Mouse (Mus musculus): ENCODE measurements at regions not wholly inside any gene's neighbourhood (a gene's known extent, or its start where the extent isn't known, plus 50 kb on each side); places are given as distances from the start of the nearest gene placed in this dataset.
A peak's percentile ranks its signal among the peaks of the same experiment; 100 is the strongest.
"Not testable (repeated sequence)": the region's sequence is repeated elsewhere in the genome, so short reads cannot be mapped to it uniquely, and the experiment has no call there.

DNA sequence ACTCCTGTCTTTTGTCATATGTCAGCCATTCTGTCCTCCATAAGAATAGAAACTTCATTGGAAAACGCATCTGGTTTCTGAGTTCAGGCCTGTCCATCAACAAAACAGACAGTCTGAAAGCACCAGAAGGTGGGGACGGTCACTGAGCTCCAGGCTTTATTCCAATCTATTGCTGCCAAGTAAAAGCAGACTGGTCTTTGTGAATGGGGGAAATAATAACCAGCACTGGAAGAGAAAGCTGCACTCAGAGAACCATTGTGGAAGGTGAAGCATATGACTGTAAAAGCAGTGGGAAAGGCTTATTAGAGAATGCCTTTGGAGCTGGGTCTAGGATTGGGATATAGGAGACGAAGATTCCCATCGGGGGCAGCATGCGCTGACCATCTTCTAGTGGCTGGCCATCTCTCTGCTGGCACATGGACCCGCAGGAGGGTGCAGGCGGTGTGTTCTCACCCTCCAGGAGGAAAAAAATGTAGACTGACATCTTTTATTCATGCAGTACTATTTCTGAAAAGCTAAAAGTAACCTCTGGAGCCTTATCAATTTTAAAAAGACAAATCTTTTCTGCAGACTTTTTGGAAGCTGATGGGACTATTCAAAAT is 1638.0 kb downstream of the Car8 start:
- DNase-seq = no peak

DNA sequence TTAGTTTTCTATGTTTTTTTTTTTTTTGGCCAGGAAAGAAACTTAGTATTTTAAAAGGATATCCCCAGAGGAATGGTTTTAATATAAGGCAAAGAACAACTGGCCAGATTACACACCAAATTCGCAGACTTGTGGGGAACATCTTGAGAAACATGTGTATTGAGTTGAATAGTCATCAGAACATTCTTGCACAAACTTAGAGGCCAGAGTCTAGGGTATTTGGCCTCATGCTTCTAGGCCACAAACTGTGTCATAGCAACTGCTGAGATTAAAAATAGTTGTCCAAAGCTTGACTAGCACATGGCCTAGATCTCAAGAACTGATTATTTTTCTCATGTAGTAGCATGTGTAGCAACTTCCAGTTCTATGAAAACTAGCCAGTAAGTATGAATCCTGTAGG is 1642.5 kb downstream of the Car8 start:
- DNase-seq = peak; percentile 2

DNA sequence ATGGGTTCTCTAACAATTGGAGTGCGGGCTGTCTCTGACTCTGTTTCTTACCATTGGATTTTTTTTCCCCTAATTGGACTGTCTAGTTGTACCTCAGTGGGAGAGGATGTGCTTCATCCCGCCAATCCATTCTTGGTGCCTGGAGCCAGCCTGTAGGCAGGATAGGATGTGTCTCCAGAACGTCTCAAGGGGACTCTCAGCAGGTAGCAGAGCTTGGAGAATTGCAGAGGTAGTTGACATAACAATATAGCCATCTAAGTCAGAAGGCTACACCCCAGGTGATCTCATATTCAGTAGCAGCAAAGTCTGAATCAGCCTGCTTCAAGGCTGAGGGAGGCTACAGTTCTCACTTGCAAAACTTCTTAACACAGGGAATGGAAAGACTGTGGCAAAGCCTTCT is 1646.0 kb downstream of the Car8 start:
- DNase-seq = not testable (repeated sequence)

DNA sequence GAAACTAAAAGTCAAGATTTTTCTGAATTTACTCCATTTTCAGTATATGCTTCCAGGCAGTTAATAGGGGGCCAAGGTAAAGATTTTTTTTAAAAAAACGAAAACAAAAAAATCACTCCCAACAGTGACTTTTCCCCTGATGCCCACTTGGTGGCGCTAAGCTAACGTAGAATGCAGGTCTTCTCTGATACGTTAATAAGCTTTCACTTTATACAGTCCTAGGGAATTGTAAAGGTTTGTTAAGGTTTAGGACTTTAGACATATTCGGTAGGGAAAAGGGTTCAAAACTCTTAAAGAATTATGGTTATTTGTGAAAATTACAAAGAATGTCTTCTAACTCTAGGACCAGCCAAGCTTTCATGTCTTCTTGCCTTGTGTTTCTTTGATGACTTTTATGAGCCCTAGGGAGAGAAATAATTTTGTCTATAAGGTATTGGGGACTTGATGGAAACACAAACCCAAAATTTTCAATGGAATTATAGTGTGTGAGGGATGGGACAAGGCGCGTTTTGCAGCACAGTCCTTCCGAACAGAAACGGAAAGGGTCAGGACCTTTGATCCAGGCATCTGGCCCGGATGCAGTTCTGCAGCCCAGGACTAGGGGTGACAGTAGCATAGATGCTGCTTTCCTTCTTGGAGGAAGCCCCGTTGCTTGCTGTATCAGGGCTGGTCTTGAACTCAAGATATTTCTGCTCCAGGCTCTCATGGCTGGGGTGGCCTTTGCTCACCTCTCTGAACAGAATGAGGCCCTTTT is 1677.1 kb downstream of the Car8 start:
- DNase-seq = no peak

DNA sequence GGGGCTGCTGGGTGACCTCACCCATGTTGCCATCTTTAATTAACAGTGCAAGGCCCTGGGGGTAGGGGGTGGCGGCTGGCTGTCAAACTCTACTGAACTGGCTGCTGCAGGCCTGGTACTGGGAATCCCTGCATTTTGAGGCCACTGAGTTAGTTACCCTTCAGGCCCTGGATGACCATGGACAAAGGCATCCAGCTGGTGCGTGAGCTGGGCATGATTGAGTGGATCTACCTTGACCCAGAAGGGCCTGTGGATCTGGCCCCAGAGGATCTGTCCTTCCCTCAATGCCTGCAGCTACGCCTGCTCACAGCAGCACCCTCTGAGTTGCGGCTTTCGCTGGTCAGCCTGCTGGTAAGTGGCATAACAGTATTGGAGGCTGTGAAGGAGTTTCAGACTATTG is 1699.2 kb downstream of the Car8 start:
- peak; percentile 58 for DNase-seq

DNA sequence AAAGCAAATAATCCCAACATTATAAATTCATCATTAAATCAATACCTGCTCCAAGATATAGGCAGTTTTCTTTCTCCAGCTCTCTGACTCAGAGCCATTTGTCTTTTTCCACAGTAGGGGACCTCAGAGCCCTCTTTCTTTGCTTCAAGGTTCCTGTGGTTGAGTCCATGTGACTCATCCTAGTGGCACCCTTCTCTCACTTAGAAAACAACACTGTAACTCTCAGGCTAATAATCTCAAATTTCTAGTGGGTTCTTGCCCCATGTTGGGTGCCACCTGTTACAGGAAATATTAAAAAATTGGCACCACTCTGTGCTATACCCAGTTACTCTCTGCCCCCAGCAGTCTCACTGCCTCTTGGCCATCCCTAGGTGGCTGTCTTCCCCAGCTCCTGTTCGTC is 1706.4 kb downstream of the Car8 start:
- DNase-seq = no peak

DNA sequence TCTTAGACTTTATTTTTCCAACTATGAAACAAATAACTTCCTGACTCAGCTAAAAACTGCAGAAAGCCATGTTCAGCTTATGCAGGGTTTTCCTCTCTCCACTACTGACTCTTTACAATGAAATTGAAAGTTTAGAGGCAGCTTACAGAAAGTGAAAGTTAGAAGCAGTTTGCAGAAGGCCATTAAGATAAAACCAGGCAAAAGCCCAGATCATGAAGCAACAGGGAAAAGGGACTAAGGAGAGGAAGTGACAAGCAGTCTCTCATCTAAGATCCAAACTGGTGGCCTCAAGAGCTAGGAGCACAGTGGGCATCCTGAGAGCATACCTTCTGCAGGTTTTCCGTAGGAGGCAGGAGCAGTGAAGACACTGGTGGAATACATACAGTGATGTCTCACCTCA is 1721.2 kb downstream of the Car8 start:
- DNase-seq = no peak

DNA sequence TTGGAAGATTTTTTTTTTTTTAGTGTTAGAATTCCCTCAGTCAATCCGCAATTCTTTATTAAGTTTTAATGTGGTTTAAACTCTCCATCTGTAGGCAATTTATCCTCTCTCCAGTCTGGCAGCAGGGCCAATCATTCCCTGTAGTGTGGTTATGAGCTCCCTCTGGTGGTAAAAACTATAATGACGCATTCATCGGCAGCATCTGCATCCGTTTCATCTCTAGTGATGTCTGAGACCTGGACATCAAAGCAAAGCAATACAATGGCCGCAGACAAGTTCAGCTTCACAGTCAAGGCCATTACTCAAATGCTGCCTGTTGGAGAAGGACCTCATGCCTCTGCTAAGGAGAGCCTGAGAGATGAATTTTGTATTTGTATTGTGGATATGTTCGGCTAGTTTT is 1721.7 kb upstream of the Impad1 start:
- peak; percentile 29 for DNase-seq

DNA sequence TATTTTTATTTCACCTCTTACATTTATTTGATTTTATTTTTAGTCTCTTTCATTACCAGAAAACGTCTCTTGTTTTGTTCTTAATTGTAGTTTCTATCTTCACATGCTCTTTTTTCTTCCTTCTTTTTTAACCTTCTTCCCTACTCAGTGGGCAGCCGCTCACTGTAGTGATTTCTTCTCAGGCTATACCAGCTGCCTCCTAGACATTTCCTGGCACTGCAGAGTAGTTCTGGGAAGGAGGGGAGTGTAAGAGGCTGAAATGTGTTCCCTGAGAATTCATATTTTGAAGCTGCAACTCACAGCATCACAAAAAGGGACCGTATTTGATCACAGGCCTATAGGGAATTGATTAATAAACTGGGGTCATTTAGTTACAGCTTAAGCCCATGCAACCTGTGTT is 1720.5 kb upstream of the Impad1 start:
- DNase-seq = no peak

DNA sequence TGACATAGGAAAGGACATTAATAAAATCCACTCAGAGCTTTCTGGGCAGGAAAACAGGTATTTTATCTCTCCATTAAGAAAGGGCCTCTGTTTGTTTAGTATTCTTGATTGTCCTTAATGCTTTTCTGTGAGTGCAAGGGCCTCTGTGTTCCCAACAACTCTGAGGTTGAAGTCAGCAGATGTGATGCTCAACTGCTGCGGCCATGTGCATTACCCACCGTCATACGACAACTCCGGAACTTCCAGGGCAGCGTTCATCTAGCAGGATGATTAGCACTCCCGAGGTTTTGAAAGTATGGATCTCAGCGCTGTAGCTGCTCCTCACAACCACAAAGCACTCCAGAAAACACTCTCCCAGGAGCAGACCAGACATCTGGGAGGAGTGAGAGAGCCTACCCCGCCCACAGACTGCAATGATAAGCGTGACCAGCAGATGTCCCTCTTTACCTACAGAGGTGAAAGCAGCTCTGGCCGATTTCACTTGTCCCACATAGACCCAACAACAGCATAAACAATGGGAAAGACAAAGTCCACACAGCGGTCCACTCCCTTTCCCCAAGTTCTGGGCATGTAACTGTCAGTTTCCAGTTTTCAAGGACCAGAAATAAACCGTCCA is 1719.7 kb upstream of the Impad1 start:
- DNase-seq = peak; percentile 47

DNA sequence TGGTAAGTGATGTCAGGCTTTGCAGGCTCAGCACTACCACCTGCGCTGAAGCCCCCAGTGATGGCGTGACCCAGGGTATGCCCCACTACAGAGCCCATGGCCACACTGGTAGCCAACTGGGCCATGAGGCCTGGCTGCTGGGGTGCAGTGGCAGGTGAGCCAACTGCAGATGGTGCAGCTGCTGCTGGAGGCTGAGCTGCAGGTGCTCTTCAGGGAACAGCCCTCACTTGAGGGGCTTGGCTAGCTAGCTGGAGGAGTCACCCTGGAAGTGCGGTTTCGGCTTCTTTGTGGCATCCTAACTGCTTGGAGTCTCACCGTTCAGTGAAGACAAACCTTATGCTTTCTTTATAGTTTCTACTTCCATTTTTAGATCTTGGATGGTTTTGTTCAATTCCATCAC is 1714.9 kb upstream of the Impad1 start:
- DNase-seq = no peak

Measured in adrenal gland, adult 8-10 months (tissue).